Mouse (Mus musculus): ENCODE results near the gene Wdr75.

- TF ChIP-seq CTCF (IDR thresholded peaks at IDR 0.05; ENCODE audit: low read depth) (no peak), EP300 (optimal IDR thresholded peaks at IDR 0.05) (no peak)
Measured at GRCm38 (mm10) chr1:45868479-45869137, 73.6 kb downstream of the Wdr75 start.

Data from stomach, postnatal 0 days (tissue).